Mouse (Mus musculus): ENCODE results near the gene D1Ertd622e.

DNA sequence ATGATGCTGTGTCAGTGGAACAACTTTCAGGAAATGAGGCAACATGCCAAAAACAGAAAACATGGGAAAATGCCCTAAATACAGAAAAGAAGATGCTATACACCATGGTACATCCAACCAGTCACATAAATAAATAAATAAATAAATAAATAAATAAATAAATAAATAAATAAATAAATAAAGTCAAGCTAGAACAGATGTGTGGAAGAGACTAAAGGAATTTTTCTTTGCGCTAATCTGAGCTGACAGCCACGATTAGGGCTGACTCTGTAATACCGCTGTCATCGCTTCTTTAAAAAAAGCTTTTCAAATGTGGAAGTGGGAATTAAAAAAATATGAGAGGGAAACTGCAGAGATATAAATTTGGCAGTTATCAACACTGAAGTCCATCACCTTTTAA is 93.9 kb downstream of the D1Ertd622e start:
- TF ChIP-seq POLR2A (IDR thresholded peaks at IDR 0.05; ENCODE audit: borderline replicate concordance, extremely low read depth, low read depth, low read length) (no peak), CTCF (IDR thresholded peaks at IDR 0.05; ENCODE audit: insufficient read depth, low read length) (no peak)

Data from lung, adult 2 months (tissue).